Mouse (Mus musculus): Measurements from ENCODE around the gene Tceal5. TPM values are rescaled to one million over a fixed set of nuclear protein-coding genes. Genes with fewer than 3 reads are reported as not detected.

Tceal5 gene
- polyA plus RNA-seq, 1 experiment from 2014 or later: 11.1 TPM

GRCm38 (mm10) chrX:136180897-136181553, 22.7 kb downstream of the Tceal5 start:
- Histone ChIP-seq H3K4me1 (replicated peaks; ENCODE audit: control insufficient read depth, insufficient read depth, low read length) (no peaks in the 10 kb centered on the region), H3K36me3 (replicated peaks; ENCODE audit: control insufficient read depth, insufficient read depth) (no peaks in the 10 kb centered on the region)
- no peak for DNase-seq (ENCODE audit: low spot score)

DNA sequence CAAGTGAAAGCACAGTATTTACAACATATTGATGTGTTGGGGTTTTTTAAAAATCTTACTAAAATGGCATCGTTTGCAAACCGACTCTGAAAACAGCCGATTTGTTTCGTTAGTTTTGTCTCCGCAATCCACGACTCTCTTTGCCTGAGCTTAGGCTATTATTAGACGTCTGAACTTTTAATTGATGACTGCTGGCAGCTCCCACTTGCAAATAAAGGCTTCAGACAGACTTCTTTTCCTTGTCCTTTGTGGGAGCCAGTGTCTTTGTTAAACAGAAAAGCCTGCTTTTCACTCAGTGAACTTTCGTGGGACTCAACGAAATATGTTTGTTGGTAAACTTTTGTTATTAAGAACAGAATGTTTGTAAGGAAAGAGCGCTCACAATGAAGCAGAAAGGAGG, 30.9 kb downstream of the Tceal5 start:
- peak overlapping the region; percentile 45 for H3K4me3 ChIP-seq (replicated peaks; ENCODE audit: low read length)
- no peaks in the 10 kb centered on the region for H3K4me1 ChIP-seq (replicated peaks; ENCODE audit: control insufficient read depth, insufficient read depth, low read length)
- H3K36me3 ChIP-seq (replicated peaks; ENCODE audit: control insufficient read depth, insufficient read depth): 0 out of 2 replicates have a peak, but pooled peaks cover 8% of the 10 kb centered on the region
- no peak for ATAC-seq (ENCODE audit: low FRiP score)
- 30% methylated on average over 10 of the region's 10 CpGs for WGBS
- peak overlapping the region; percentile 91 for H3K27ac ChIP-seq
- no peaks in the 10 kb centered on the region for H3K9me3 ChIP-seq (ENCODE audit: control insufficient read depth, low read length)
- H3K9ac ChIP-seq: peak overlapping the region; percentile 64
- peak; percentile 36 for DNase-seq (ENCODE audit: low spot score)
- H3K4me2 ChIP-seq (replicated peaks): peak overlapping the region; percentile 55
- no peaks in the 10 kb centered on the region for H3K27me3 ChIP-seq (ENCODE audit: control insufficient read depth, insufficient read depth, low read length)

More at GRCm38 (mm10) chrX:136180897-136181553, 22.7 kb downstream of the Tceal5 start:
- Histone ChIP-seq H3K4me3 (replicated peaks; ENCODE audit: low read length) (no peak overlapping the region), H3K27me3 (ENCODE audit: control insufficient read depth, insufficient read depth, low read length) (peaks cover 4% of the 10 kb centered on the region; the same call in 1 of the 2 replicates), H3K9ac (no peak overlapping the region), H3K4me2 (replicated peaks) (no peak overlapping the region), H3K9me3 (ENCODE audit: control insufficient read depth, low read length) (no peaks in the 10 kb centered on the region), H3K27ac (no peak overlapping the region)
- ATAC-seq (ENCODE audit: low FRiP score): no peak
- WGBS: 23% methylated on average over 11 of the region's 11 CpGs

GRCm38 (mm10) chrX:136172118-136172551, 31.5 kb downstream of the Tceal5 start, which contains the start of gene Tceal8:
TSS of gene Tceal8 (minus strand) at chrX:136172342.
- H3K27ac ChIP-seq: peak within 1 kb of the TSS; percentile 91
- peak within 1 kb of the TSS; percentile 45 for H3K4me3 ChIP-seq (replicated peaks; ENCODE audit: low read length)
- no peaks in the 10 kb centered on the region for H3K9me3 ChIP-seq (ENCODE audit: control insufficient read depth, low read length)
- peak within 1 kb of the TSS; percentile 55 for H3K4me2 ChIP-seq (replicated peaks)
- 0 out of 2 replicates have a peak, but pooled peaks cover 8% of the 10 kb centered on the region for H3K36me3 ChIP-seq (replicated peaks; ENCODE audit: control insufficient read depth, insufficient read depth)
- no peaks in the 10 kb centered on the region for H3K4me1 ChIP-seq (replicated peaks; ENCODE audit: control insufficient read depth, insufficient read depth, low read length)
- no peaks in the 10 kb centered on the region for H3K27me3 ChIP-seq (ENCODE audit: control insufficient read depth, insufficient read depth, low read length)
- ATAC-seq (ENCODE audit: low FRiP score) (peak; percentile 98), DNase-seq (ENCODE audit: low spot score) (peak; percentile 79)
- H3K9ac ChIP-seq: peak within 1 kb of the TSS; percentile 64
- WGBS: 17% methylated on average over 10 of the region's 10 CpGs

GRCm38 (mm10) chrX:136171189-136172117, 32.2 kb downstream of the Tceal5 start:
- peak; percentile 65 for DNase-seq (ENCODE audit: low spot score)
- peak overlapping the region; percentile 91 for H3K27ac ChIP-seq
- H3K36me3 ChIP-seq (replicated peaks; ENCODE audit: control insufficient read depth, insufficient read depth): 0 out of 2 replicates have a peak, but pooled peaks cover 8% of the 10 kb centered on the region
- no peaks in the 10 kb centered on the region for H3K27me3 ChIP-seq (ENCODE audit: control insufficient read depth, insufficient read depth, low read length)
- no peaks in the 10 kb centered on the region for H3K9me3 ChIP-seq (ENCODE audit: control insufficient read depth, low read length)
- 18% methylated on average over 24 of the region's 24 CpGs for WGBS
- peak; percentile 73 for ATAC-seq (ENCODE audit: low FRiP score)
- peak overlapping the region; percentile 50 for H3K4me2 ChIP-seq (replicated peaks)
- H3K4me1 ChIP-seq (replicated peaks; ENCODE audit: control insufficient read depth, insufficient read depth, low read length): no peaks in the 10 kb centered on the region
- peak overlapping the region; percentile 64 for H3K9ac ChIP-seq
- H3K4me3 ChIP-seq (replicated peaks; ENCODE audit: low read length): peak overlapping the region; percentile 45

DNA sequence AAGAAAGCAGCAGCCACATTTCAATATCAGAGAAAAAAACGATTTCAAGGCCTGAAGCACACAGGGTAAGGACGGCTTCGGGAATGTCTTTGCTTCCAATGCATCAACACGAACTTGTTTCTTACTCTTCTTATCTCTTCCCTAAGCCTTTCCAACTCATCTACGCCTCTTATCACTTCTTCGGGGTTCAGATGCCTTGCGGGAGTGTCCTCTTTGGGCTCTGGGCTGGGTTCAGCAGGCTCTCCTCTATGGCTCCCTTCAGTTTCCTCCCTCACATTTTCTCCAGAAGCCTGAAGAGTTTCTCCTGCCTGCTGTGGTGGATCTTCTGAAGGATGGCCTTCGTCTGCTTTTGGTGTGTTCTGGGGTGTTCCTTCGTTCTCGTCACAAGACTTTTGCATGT, 33.1 kb downstream of the Tceal5 start:
- DNase-seq (ENCODE audit: low spot score) (no peak), ATAC-seq (ENCODE audit: low FRiP score) (no peak)
- H3K9ac ChIP-seq: no peak overlapping the region
- H3K9me3 ChIP-seq (ENCODE audit: control insufficient read depth, low read length): no peaks in the 10 kb centered on the region
- H3K36me3 ChIP-seq (replicated peaks; ENCODE audit: control insufficient read depth, insufficient read depth): 0 out of 2 replicates have a peak, but pooled peaks cover 8% of the 10 kb centered on the region
- no peaks in the 10 kb centered on the region for H3K27me3 ChIP-seq (ENCODE audit: control insufficient read depth, insufficient read depth, low read length)
- peak overlapping the region; percentile 45 for H3K4me3 ChIP-seq (replicated peaks; ENCODE audit: low read length)
- WGBS: 60% methylated on average over 10 of the region's 10 CpGs
- H3K27ac ChIP-seq: no peak overlapping the region
- no peaks in the 10 kb centered on the region for H3K4me1 ChIP-seq (replicated peaks; ENCODE audit: control insufficient read depth, insufficient read depth, low read length)
- peak overlapping the region; percentile 50 for H3K4me2 ChIP-seq (replicated peaks)

Small RNA genes within 50 kb of the gene (microRNA-seq; reads per million reads assigned to microRNA genes)
- gene Mir6383: not detected

Other genes starting within 250 kb of the Tceal5 start
- 271 and 297 TPM in 2 replicates for gene Arxes2, start 210.1 kb downstream of the Tceal5 start, polyA plus RNA-seq (2014; fragmentation: Nextera tagmentation; extraction: Ambion mirVana)
- gene Arxes1, start 170.5 kb downstream of the Tceal5 start, polyA plus RNA-seq (2014; fragmentation: Nextera tagmentation; extraction: Ambion mirVana): 140 and 149 TPM in 2 replicates
- 553 and 572 TPM in 2 replicates for gene Bex2, start 135.6 kb downstream of the Tceal5 start, polyA plus RNA-seq (2014; fragmentation: Nextera tagmentation; extraction: Ambion mirVana)
- not detected in 2 replicates for gene Nxf3, start 118.6 kb downstream of the Tceal5 start, polyA plus RNA-seq (2014; fragmentation: Nextera tagmentation; extraction: Ambion mirVana)
- gene Bex4, start 64.9 kb downstream of the Tceal5 start, polyA plus RNA-seq (2014; fragmentation: Nextera tagmentation; extraction: Ambion mirVana): 140 TPM in 2 replicates
- gene Tceal8, start 31.5 kb downstream of the Tceal5 start, polyA plus RNA-seq (2014; fragmentation: Nextera tagmentation; extraction: Ambion mirVana): 129 and 130 TPM in 2 replicates
- gene Tceal7, start 10.9 kb upstream of the Tceal5 start, polyA plus RNA-seq (2014; fragmentation: Nextera tagmentation; extraction: Ambion mirVana): 2.0 and 2.3 TPM in 2 replicates
- 218 and 221 TPM in 2 replicates for gene Bex1, start 11.6 kb upstream of the Tceal5 start, polyA plus RNA-seq (2014; fragmentation: Nextera tagmentation; extraction: Ambion mirVana)
- 247 and 268 TPM in 2 replicates for gene Tceal9, start 41.2 kb upstream of the Tceal5 start, polyA plus RNA-seq (2014; fragmentation: Nextera tagmentation; extraction: Ambion mirVana)
- gene Bex3, start 66.4 kb upstream of the Tceal5 start, polyA plus RNA-seq (2014; fragmentation: Nextera tagmentation; extraction: Ambion mirVana): 749 and 760 TPM in 2 replicates

All from hindbrain, embryonic 14.5 days (tissue).